Mouse (Mus musculus): Measurements from ENCODE around the gene Sec14l1.

Sec14l1 gene

DNA sequence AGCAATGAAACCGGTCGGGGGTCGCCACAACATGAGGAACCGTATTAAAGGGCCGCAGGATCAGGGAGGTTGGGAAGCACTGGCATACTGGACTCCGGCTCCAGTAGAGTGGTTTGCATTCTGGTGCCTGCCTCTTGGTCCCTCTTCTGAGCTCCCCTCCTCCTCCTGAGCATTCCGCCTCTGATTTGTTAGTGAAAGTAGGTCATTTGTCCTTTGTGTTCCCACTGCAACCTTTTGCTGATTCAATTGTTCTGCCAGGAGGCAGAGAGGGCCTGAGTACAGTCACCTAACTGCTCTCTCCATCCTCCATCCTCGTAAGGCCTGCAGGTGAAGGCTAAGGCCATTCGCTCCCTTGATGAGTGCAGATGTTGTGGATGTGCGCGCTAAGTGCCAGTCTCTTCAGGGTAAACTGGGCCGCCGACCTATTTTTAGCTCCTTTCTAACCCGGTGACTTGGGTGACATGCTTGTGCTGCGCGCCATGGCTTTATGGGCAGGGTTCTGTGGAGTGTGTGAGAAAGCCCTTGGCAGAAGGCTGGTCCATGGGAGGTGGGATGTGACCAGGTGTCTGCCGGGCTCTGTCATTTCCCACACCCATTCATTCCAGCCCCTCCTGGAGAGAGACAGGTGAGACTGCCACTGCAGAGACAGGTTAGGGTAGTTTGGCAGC lies 8.6 kb downstream of the Sec14l1 start:
- ATAC-seq (ENCODE audit: insufficient number of reproducible peaks, low FRiP score, low TSS enrichment): peak; percentile 53; the same call in 1 of the 2 replicates

- ATAC-seq (ENCODE audit: insufficient number of reproducible peaks, low FRiP score, low TSS enrichment): no peak
Measured at GRCm38 (mm10) chr11:117124539-117124938, 9.6 kb downstream of the Sec14l1 start.

GRCm38 (mm10) chr11:117127250-117127837 lies 12.4 kb downstream of the Sec14l1 start:
- no peak for ATAC-seq (ENCODE audit: insufficient number of reproducible peaks, low FRiP score, low TSS enrichment)

- no peak for ATAC-seq (ENCODE audit: insufficient number of reproducible peaks, low FRiP score, low TSS enrichment)
Measured at GRCm38 (mm10) chr11:117127931-117128548, 13.1 kb downstream of the Sec14l1 start.

- peak; percentile 20; the same call in 1 of the 2 replicates for ATAC-seq (ENCODE audit: insufficient number of reproducible peaks, low FRiP score, low TSS enrichment)
Measured at GRCm38 (mm10) chr11:117129473-117129872, 14.5 kb downstream of the Sec14l1 start.

GRCm38 (mm10) chr11:117130068-117130467 lies 15.1 kb downstream of the Sec14l1 start:
- ATAC-seq (ENCODE audit: insufficient number of reproducible peaks, low FRiP score, low TSS enrichment): no peak

DNA sequence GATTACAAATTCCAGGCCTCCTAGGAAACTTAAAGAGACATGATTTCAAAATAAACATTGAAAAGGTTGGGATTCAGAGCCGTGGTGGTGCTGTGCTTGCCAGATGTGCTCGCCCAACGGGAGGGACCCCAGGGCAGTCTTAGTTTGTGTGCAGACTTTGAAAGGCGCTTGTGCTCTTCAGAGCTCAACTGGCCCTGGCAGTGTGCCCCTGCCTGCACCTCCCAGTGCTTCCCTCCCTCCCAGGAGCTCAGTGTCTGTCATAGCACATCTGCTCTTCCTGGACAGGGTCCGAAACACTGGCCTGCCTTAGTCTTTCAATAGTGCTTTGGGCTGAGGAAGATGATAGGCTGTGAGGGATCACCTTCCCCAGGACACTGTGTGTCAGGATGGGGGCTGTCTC lies 15.9 kb downstream of the Sec14l1 start:
- ATAC-seq (ENCODE audit: insufficient number of reproducible peaks, low FRiP score, low TSS enrichment): no peak

DNA sequence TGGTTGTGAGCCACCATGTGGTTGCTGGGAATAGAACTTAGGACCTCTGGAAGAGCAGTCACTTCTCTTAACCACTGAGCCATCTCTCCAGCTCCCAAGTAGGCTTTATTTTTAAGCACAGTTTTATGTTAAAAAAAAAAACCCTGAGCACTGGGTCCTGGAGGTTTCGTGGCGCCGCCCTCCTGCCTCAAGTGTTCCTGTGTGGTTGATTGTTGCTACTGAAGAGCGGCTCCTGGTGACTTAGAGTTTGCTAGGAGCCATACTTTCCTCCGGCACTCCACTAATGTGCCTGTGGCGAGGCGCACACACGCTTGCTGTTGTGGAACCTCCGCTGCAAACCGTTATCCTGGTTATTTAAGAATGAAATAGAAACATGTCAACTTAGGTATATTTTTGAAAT lies 16.5 kb downstream of the Sec14l1 start:
- ATAC-seq (ENCODE audit: insufficient number of reproducible peaks, low FRiP score, low TSS enrichment): no peak

DNA sequence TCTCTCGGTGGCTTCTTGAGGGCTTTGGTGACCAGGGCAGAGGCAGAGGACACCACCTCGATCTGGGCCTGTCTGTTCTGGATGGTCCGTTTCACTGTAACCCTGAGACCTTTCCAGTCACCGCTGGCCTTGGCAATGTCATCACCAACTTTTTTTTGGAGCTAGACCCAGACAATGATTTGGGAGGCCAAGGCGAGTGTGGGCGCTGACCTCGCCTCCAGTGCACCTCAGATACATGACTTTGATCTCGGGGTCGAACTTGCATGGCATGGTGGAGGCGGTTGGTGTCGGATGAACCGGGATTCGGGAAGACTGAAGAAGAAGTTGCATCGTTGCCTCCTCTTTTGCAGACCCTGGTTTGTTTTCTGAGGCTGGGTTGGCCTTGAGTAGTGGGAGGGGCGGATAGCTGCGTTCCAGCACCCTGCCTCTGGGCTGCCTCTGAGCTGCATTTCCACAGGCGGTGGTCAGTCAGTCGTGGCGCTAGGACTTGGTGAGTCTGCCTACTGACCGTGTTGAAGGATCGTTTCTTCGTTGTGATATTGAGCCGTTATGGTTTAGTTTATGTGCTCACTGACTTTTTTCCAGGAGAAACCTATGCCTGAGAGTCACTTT lies 19.9 kb downstream of the Sec14l1 start:
- ATAC-seq (ENCODE audit: insufficient number of reproducible peaks, low FRiP score, low TSS enrichment): no peak

GRCm38 (mm10) chr11:117135457-117136290 lies 20.7 kb downstream of the Sec14l1 start:
- ATAC-seq (ENCODE audit: insufficient number of reproducible peaks, low FRiP score, low TSS enrichment): no peak

GRCm38 (mm10) chr11:117136880-117137279 lies 21.9 kb downstream of the Sec14l1 start:
- ATAC-seq (ENCODE audit: insufficient number of reproducible peaks, low FRiP score, low TSS enrichment): no peak

- no peak for ATAC-seq (ENCODE audit: insufficient number of reproducible peaks, low FRiP score, low TSS enrichment)
Measured at GRCm38 (mm10) chr11:117138213-117138761, 23.3 kb downstream of the Sec14l1 start.

DNA sequence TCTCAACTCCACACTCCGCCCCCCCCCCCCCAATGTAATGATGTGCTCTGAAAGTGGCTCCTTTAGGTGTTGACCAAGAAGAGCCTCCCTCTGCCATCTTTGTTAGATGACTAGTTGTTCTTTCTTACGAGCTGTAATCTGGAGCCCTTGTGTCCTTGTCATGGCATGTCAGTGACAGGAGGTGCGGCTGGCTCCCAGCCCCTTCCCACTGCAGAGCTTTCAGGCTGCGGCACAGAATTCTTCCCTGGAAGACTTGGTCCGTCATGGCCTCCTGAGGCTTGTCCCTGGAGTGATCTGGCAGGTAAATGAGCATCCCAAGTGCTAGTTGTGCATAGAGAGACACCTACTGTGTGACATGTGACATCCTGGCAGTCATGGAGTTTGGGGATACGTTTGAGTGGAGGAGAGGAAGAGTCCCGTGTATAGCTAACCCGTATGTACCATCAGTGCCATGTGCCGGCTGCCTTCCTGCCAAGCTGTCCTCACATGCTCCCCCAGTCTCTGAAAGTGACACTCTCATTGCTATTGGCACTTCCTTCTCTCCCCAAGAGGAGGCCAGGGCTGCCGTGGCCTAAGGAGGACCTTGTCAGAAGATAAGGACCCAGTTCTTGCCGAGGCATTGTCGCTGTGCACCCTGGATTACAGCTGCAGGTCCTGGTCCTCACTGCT lies 24.0 kb downstream of the Sec14l1 start:
- no peak for ATAC-seq (ENCODE audit: insufficient number of reproducible peaks, low FRiP score, low TSS enrichment)

- ATAC-seq (ENCODE audit: insufficient number of reproducible peaks, low FRiP score, low TSS enrichment): no peak
Measured at GRCm38 (mm10) chr11:117141376-117142001, 26.5 kb downstream of the Sec14l1 start.

GRCm38 (mm10) chr11:117142507-117142906 lies 27.5 kb downstream of the Sec14l1 start:
- no peak for ATAC-seq (ENCODE audit: insufficient number of reproducible peaks, low FRiP score, low TSS enrichment)

DNA sequence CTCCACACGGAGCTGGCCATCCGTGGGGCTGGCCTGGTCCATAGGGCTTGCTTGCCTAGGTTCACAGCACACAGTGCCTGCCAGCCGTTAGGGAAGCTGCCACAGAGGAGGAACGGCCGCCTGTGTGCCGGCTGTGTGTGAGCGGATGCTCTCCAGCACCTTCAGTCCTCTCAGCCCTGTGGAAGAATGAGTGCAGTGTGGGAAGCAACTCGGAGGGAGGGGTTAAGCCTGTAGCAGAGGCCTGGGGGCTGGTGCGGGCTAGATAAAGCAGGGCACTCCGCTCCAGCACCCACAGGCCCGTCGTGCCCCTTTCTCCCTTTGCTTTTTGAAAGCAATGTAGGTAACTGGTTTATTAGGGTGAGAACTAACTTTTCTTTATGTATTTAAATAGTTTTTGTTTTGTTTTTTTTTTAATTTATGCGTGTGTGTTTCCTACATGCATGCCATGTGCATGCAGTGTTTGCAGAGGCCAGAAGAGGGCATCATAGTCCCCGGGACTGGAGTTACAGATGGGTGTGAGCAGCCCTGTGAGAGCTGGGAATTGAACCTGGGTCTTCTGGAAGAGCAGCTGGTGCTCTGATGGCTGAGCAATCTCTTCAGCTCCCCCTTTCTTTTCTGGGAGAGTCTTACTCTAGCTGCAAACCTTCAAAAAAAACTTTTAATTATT lies 30.6 kb downstream of the Sec14l1 start:
- ATAC-seq (ENCODE audit: insufficient number of reproducible peaks, low FRiP score, low TSS enrichment): no peak

DNA sequence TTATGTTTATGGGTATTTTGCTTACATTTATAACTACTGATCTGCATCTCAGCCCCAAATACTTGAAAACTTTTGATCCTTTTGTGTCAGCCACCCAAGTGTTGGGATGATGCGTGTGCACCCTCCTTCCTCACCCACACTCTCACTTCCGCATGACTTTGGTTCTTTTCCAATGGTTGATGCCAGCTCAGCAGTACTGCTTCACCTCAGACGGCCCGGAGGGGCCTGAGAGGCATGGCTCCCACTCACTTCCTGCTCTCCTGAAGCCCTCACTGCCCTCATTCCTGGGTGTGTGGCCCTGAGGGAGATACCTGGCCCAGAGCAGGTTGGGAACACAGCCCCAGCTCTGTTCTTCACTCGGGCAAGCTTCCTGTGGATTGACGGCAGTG lies 31.1 kb downstream of the Sec14l1 start:
- no peak for ATAC-seq (ENCODE audit: insufficient number of reproducible peaks, low FRiP score, low TSS enrichment)

DNA sequence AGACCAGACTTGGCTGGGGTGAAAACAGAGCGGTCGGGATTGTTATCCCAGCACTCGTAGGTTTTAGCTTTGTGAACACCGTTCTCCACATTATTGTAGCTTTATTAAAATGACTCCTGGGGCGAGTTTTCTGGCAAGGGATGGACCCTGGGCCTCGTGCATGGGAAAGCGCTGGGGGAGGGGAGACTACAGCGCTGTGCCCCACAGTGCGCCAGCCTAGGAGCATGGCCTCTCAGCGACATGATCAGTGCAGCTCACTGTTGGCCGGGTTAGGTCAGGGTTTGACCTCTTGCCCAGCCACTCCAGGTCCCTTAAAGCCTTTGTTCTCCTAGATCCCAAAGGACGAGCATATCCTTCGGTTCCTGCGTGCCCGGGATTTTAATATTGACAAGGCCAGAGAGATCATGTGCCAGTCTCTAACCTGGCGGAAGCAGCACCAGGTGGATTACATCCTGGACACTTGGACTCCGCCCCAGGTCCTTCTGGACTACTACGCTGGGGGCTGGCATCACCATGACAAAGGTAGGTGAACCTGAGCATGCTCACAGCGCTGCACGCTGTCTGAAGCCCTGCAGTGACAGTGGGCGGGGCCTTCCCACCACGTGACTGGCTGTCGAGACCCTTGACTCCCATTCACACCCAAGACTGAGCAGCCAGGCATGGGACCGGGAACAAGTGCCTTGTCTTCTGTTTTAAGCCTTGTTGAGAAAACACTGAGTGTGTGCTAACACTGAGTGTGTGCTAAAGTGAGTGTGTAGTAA lies 32.0 kb downstream of the Sec14l1 start:
- ATAC-seq (ENCODE audit: insufficient number of reproducible peaks, low FRiP score, low TSS enrichment): peak; percentile 36; the same call in 1 of the 2 replicates
